Mouse (Mus musculus): ENCODE results near the gene Stt3b.

DNA sequence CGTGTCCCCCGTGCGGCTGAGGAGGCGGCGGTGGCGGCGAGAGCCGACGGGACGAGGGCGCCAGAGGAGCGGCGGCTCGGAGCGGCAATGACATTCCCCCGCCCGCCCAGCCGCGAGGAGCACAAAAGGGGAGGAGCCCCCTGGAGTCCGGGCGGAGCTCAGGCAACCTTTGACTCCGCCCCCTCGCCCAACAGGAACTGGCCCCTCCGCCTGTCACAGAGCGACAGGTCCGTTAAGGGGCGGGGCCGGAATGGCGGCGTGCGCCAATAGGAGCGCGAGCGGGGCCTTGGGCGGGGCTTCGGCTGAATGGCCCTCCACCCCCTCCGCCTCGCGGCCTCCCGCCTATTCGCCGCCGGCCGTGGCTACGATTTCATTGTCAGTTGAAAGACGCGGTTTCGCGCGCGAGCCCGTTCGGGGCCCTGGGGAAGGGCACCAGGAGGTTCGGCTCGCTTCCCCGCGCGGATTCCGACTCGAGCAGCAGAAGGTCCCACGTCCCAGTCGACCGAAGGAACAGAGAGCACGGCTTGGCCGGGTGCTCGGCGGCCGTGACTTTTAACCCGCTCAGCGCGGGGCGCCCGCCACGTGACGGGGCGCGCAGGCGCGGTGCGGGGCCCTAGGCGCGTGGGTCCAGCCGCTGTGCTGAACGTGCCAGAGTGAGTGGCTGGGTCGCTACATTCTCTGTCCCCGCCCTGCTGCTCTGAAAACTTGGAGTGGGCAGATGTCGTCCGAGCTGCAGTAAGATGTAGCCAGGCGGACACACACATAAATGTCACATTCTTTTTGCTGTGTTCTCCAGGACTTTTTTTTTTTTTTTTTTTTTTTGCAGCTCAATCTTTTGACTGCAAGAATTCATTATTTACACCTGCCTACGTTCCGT, at the start of gene Stt3b:
- no peak for TF ChIP-seq GATA1 (IDR thresholded peaks at IDR 0.05; ENCODE audit: low read length)
- no peak for TF ChIP-seq TAL1 (IDR thresholded peaks at IDR 0.05; ENCODE audit: low read length)

Measured in erythroblast, embryonic 14.5 days (primary cell).